Mouse (Mus musculus): ENCODE measurements around the gene Rhox3e.
"Not testable (repeated sequence)": the region's sequence is repeated elsewhere in the genome, so short reads cannot be mapped to it uniquely, and the experiment has no call there.

Gene Rhox3e

DNA sequence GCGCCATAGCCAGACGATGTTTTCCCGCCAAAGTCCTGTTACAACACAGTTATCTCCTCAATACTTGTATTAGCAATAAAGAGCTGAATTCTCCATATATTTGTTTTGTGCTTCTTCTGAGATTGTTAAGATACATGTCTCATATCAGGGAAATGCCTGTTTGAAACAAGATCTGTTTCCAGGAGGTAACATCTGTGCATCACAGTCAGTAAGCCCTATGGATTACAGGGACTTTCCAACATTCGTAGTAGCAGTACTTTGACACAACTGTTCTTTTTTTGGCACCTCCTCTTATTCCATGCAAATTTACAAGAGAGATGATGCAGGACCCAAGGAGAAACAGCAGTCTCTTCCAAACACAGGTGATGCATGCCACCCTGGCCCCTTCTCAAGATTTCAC, at the start of gene Rhox3e:
Rhox3e (plus strand) TSS at position 301 of the 400 bp plus-strand sequence.
- DNase-seq (ENCODE audit: low read depth, low spot score), result not testable (repeated sequence)

DNA sequence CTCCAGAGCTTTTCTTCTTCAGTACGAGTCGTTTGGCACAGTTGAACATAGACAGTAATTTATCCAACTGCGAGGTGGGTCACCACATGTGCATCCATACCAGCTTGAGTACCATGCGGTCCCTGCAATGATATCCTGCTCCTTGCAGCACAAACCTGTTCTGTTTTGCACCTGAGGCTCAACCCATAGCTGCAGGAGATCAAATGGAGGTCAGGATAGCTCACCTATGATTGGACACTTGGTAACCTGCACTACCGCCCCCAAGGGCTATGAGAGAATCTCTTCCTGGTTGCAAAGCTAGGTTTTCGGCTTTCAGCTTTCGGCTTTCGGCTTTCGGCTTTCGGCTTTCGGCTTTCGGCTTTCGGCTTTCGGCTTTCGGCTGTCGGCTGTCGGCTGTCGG, 27.8 kb upstream of the Rhox3e start, which contains the start of gene Rhox4d:
Rhox4d (plus strand) TSS at position 301 of the 400 bp plus-strand sequence.
- DNase-seq (ENCODE audit: low read depth, low spot score), result not testable (repeated sequence)

DNA sequence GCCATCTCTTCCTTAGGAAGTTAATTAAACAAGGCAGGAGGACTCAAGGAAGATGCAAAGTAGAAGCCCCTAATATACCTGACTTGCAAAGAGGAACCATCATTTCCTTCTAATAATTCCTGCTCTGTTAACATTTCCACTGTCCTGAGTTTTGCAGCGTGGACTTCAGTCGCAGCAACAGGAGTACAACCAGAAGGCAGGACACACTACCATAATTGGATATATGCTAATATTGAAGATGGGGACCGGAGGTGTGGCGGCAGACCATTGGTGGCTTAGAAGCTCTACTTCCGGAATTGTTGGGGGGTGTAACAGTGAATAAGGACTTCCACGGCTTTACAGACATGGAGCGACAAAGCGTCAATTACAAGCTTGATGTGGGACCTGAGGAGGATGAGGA, 11.7 kb upstream of the Rhox3e start, which contains the start of gene Rhox2e:
Rhox2e (plus strand) TSS at position 301 of the 400 bp plus-strand sequence.
- DNase-seq (ENCODE audit: low read depth, low spot score), result not testable (repeated sequence)

DNA sequence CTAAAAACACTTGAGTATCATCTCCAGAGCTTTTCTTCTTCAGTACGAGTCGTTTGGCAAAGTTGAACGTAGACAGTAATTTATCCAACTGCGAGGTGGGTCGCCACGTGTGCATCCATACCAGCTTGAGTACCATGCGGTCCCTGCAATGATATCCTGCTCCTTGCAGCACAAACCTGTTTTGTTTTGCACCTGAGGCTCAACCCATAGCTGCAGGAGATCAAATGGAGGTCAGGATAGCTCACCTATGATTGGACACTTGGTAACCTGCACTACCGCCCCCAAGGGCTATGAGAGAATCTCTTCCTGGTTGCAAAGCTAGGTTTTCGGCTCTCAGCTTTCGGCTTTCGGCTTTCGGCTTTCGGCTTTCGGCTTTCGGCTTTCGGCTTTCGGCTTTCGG, 15.3 kb downstream of the Rhox3e start, which contains the start of gene Rhox4e:
Rhox4e (plus strand) TSS at position 301 of the 400 bp plus-strand sequence.
- not testable (repeated sequence) for DNase-seq (ENCODE audit: low read depth, low spot score)

DNA sequence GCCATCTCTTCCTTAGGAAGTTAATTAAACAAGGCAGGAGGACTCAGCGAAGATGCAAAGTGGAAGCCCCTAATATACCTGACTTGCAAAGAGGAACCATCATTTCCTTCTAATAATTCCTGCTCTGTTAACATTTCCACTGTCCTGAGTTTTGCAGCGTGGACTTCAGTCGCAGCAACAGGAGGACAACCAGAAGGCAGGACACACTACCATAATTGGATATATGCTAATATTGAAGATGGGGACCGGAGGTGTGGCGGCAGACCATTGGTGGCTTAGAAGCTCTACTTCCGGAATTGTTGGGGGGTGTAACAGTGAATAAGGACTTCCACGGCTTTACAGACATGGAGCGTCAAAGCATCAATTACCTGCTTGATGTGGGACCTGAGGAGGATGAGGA, 29.3 kb downstream of the Rhox3e start, which contains the start of gene Rhox2f:
Rhox2f (plus strand) TSS at position 301 of the 400 bp plus-strand sequence.
- not testable (repeated sequence) for DNase-seq (ENCODE audit: low read depth, low spot score)

DNA sequence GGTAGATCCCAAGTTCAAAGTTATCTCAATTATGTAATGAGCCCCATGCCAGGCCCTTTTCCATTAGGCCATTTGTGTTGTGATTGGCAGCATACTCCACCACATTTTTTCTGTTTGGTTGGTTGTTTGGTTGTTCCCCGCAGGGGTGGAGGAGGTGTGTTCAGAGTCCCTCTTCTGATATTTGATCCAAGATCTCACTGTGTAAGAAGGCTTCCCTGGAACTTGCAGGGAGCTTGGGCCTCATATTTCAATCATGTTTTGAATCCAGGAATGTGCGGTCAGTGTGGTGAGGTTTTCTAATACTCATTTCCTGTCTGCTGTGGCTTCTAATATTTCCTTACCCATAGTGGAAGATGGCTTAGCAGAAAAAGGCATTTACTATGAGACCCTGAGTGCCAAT, 30.8 kb downstream of the Rhox3e start:
- DNase-seq (ENCODE audit: low read depth, low spot score), result not testable (repeated sequence)

DNA sequence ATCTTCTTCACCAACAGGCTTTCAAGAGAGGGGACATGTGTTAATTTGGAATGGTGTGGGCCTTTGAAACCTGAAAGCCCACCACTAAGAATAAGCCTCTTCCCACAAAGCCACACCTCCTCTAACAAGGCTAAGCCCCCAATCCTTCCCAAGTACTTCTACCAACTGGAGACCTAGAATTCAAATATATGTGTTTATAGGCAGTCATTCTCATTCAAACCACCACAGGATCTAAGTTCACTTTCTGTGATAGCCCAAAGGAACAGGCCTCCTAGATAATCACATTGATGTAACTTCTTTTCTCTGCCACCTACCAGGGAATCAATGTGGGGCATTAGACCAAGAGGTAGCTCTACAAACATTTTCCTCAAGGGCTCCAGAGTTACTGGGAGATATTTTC, 38.9 kb downstream of the Rhox3e start, which contains the start of gene Rhox3f:
Rhox3f (plus strand) TSS at position 301 of the 400 bp plus-strand sequence.
- DNase-seq (ENCODE audit: low read depth, low spot score), result not testable (repeated sequence)

Data from ES-CJ7 (cell line).